Mouse (Mus musculus) MEL (cell line): ENCODE data around the gene Arid1b. TPM values are rescaled to one million over a fixed set of nuclear protein-coding genes. Genes with fewer than 3 reads are reported as not detected.

Experiments
- DNase-seq: peaks from one replicate; pipeline ENCODE4 v3.0.0; 2011; ENCODE audit warnings: low read depth, low spot score
- H3K27ac ChIP-seq: 2 replicates; pipeline ENCODE4 v1.5.1; 2012; ENCODE audit warnings: low read depth, mild to moderate bottlenecking, control low read depth, low read length, moderate library complexity; ENCODE audit not compliant: control insufficient read depth
- H3K27me3 ChIP-seq, 2 experiments: fragments of 150-350 bp in 1 of 2; sonication (generic) in 1 of 2; 2 replicates each; pipeline ENCODE4 v1.6.1; 2012; ENCODE audit warnings: low read length in 2 of 2, mild to moderate bottlenecking in 2 of 2, improper control_type of control experiment in 1 of 2, moderate library complexity in 1 of 2; ENCODE audit not compliant: insufficient read depth in 2 of 2, control insufficient read depth in 1 of 2
- H3K36me3 ChIP-seq, 2 experiments: 2 replicates each; pipeline ENCODE4 v1.6.1; 2012 to 2014; ENCODE audit warnings: low read length in 2 of 2, improper control_type of control experiment in 1 of 2, inconsistent platforms in 1 of 2, mild to moderate bottlenecking in 1 of 2; ENCODE audit not compliant: insufficient read depth in 2 of 2, control insufficient read depth in 1 of 2
- H3K4me1 ChIP-seq, 2 experiments: fragments of 150-350 bp in 1 of 2; sonication (generic) in 1 of 2; 2 replicates each; pipeline ENCODE4 v1.6.1; 2012; ENCODE audit warnings: low read length in 2 of 2, improper control_type of control experiment in 1 of 2, mild to moderate bottlenecking in 1 of 2; ENCODE audit not compliant: insufficient read depth in 2 of 2, control insufficient read depth in 1 of 2
- H3K4me3 ChIP-seq, 2 experiments: fragments of 150-350 bp in 1 of 2; sonication (generic) in 1 of 2; 2 replicates each; pipeline ENCODE4 v1.5.1; 2012; ENCODE audit warnings: low read depth in 2 of 2, low read length in 2 of 2, mild to moderate bottlenecking in 2 of 2, moderate library complexity in 2 of 2, control low read depth in 1 of 2, improper control_type of control experiment in 1 of 2; ENCODE audit not compliant: control insufficient read depth in 1 of 2, insufficient read depth in 1 of 2
- H3K79me2 ChIP-seq: 2 replicates; pipeline ENCODE4 v1.6.1; 2012; ENCODE audit warnings: mild to moderate bottlenecking, low read length, moderate library complexity; ENCODE audit not compliant: control insufficient read depth, poor library complexity, insufficient read depth
- H3K9ac ChIP-seq: 2 replicates; pipeline ENCODE4 v1.6.1; 2012; ENCODE audit warnings: low read depth, mild to moderate bottlenecking, control low read depth, low read length, moderate library complexity; ENCODE audit not compliant: control insufficient read depth, poor library complexity, severe bottlenecking
- H3K9me3 ChIP-seq: fragments of 150-350 bp; sonication (generic); replicated peaks from 2 replicates; pipeline ENCODE4 v1.6.1; 2012; ENCODE audit warnings: mild to moderate bottlenecking, low read length, improper control_type of control experiment, moderate library complexity; ENCODE audit not compliant: insufficient read depth
- BHLHE40 ChIP-seq: IDR thresholded peaks from 2 replicates; pipeline ENCODE4 v1.6.1; 2012; ENCODE audit warnings: low read depth, mild to moderate bottlenecking, inconsistent platforms, low read length, improper control_type of control experiment, borderline replicate concordance
- ELF1 ChIP-seq: IDR thresholded peaks from 2 replicates; pipeline ENCODE4 v1.6.1; 2014; ENCODE audit warnings: low read depth, mild to moderate bottlenecking, inconsistent platforms, low read length, improper control_type of control experiment, moderate library complexity
- ETS1 ChIP-seq: IDR thresholded peaks from 2 replicates; pipeline ENCODE4 v1.6.1; 2012; ENCODE audit warnings: low read depth, mild to moderate bottlenecking, inconsistent platforms, low read length, improper control_type of control experiment, moderate library complexity
- GABPA ChIP-seq: IDR thresholded peaks from 2 replicates; pipeline ENCODE4 v1.6.1; 2012; ENCODE audit warnings: low read depth, mild to moderate bottlenecking, inconsistent platforms, low read length, improper control_type of control experiment, moderate library complexity
- GATA1 ChIP-seq: IDR thresholded peaks from 2 replicates; pipeline ENCODE4 v1.6.1; 2011; ENCODE audit warnings: low read depth, low read length, improper control_type of control experiment
- HCFC1 ChIP-seq: IDR thresholded peaks from 2 replicates; pipeline ENCODE4 v1.6.1; 2012; ENCODE audit warnings: low read depth, mild to moderate bottlenecking, inconsistent platforms, low read length, improper control_type of control experiment, moderate library complexity
- JUND ChIP-seq: IDR thresholded peaks from 2 replicates; pipeline ENCODE4 v1.6.1; 2011; ENCODE audit warnings: low read depth, mild to moderate bottlenecking, improper control_type of control experiment, low read length
- KAT2A ChIP-seq: conservative IDR thresholded peaks from 2 replicates; pipeline ENCODE4 v1.6.1; 2012; ENCODE audit warnings: low read depth, low read length, improper control_type of control experiment, inconsistent platforms
- MAX ChIP-seq: IDR thresholded peaks from 2 replicates; pipeline ENCODE4 v1.6.1; 2011; ENCODE audit warnings: low read length, improper control_type of control experiment
- MXI1 ChIP-seq: IDR thresholded peaks from 2 replicates; pipeline ENCODE4 v1.6.1; 2011; ENCODE audit warnings: mild to moderate bottlenecking, low read depth, low read length, improper control_type of control experiment
- MYB ChIP-seq: IDR thresholded peaks from 2 replicates; pipeline ENCODE4 v1.6.1; 2011; ENCODE audit warnings: mild to moderate bottlenecking, low read depth, low read length, improper control_type of control experiment
- NRF1 ChIP-seq: IDR thresholded peaks from 2 replicates; pipeline ENCODE4 v1.6.1; 2014; ENCODE audit warnings: low read depth, mild to moderate bottlenecking, inconsistent platforms, low read length, improper control_type of control experiment, moderate library complexity; ENCODE audit not compliant: poor library complexity, insufficient read depth, severe bottlenecking
- POLR2A ChIP-seq, 2 experiments: IDR thresholded peaks; 2 replicates each; pipeline ENCODE4 v1.6.1; 2011 to 2012; ENCODE audit warnings: low read length in 2 of 2, mild to moderate bottlenecking in 2 of 2, control low read depth in 1 of 2, improper control_type of control experiment in 1 of 2, low read depth in 1 of 2, moderate library complexity in 1 of 2; ENCODE audit not compliant: control insufficient read depth in 1 of 2, insufficient read depth in 1 of 2, poor library complexity in 1 of 2
- POLR2AphosphoS2 ChIP-seq: IDR thresholded peaks from 2 replicates; pipeline ENCODE4 v1.6.1; 2011; ENCODE audit warnings: low read length, improper control_type of control experiment
- RAD21 ChIP-seq: IDR thresholded peaks from 2 replicates; pipeline ENCODE4 v1.6.1; 2011; ENCODE audit warnings: mild to moderate bottlenecking, low read depth, low read length, improper control_type of control experiment
- SIN3A ChIP-seq: IDR thresholded peaks from 2 replicates; pipeline ENCODE4 v1.6.1; 2012; ENCODE audit warnings: low read length, improper control_type of control experiment, inconsistent platforms
- TAL1 ChIP-seq: IDR thresholded peaks from 2 replicates; pipeline ENCODE4 v1.6.1; 2012; ENCODE audit warnings: mild to moderate bottlenecking, inconsistent platforms, low read length, moderate library complexity, mixed read lengths
- USF1 ChIP-seq: IDR thresholded peaks from 2 replicates; pipeline ENCODE4 v1.6.1; 2014; ENCODE audit warnings: low read depth, mild to moderate bottlenecking, inconsistent platforms, low read length, improper control_type of control experiment, moderate library complexity
- ZMIZ1 ChIP-seq: IDR thresholded peaks from 2 replicates; pipeline ENCODE4 v1.6.1; 2012; ENCODE audit warnings: low read depth, mild to moderate bottlenecking, inconsistent platforms, low read length, improper control_type of control experiment, moderate library complexity
- polyA plus RNA-seq, 2 experiments: library from polyadenylated mRNA; stranded (reverse) in 1 of 2; unstranded in 1 of 2; fragments of >175 nt in 1 of 2; fragments of >200 nt in 1 of 2; gene quantifications; 2 replicates each; pipeline versions ENCODE4 v1.2.1 to v1.2.4; 2012; ENCODE audit warnings: low replicate concordance in 2 of 2, low read depth in 1 of 2; ENCODE audit not compliant: insufficient read length in 2 of 2, insufficient read depth in 1 of 2, missing spikeins in 1 of 2
- total RNA-seq: library from RNA; depleted of rRNA; stranded (reverse); fragments of 300-350 nt; gene quantifications from 2 replicates; pipeline ENCODE4 v1.2.3, GENCODE M21; 2012

Gene Arid1b
- total and polyA plus RNA-seq, 3 experiments: 13.4 to 17.4 TPM; not detected in 1

GRCm38 (mm10) chr17:5008236-5008635 lies 14.1 kb downstream of the Arid1b start:
- Histone ChIP-seq H3K9ac (no peak overlapping the region), H3K4me1 (no peaks in the 10 kb centered on the region), H3K27ac (no peak overlapping the region), H3K36me3 (no peaks in the 10 kb centered on the region; a peak in 1 of 4 replicates), H3K4me3 (no peak overlapping the region), H3K9me3 (no peaks in the 10 kb centered on the region), H3K79me2 (peaks cover 81% of the 10 kb centered on the region), H3K27me3 (no peaks in the 10 kb centered on the region)
- TF ChIP-seq NRF1 (no peak), POLR2AphosphoS2 (no peak), USF1 (no peak), ETS1 (no peak), RAD21 (no peak)
- DNase-seq: no peak

DNA sequence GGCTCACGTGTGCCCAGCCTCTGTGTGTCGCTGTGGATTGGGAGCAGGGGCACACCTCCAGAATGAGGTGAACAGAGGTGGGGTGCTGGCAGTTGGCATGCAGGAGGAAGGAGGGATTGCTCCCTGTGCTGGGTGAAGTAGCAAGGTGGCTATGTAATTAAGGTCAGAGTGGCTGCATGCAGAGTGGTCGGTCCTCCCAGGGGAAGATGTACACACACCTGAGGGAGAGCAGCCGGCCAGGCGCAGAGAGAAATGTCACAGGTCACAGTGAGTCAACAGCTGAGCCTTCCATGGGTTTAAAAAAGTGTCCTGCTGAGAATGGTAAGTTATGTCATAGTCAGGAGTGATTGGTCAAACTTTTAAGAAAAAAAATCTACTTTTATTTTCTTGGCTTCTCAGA lies 14.6 kb downstream of the Arid1b start:
- TF ChIP-seq ZMIZ1 (no peak), BHLHE40 (no peak), MXI1 (no peak)
- no peaks in the 10 kb centered on the region for H3K4me1 ChIP-seq

GRCm38 (mm10) chr17:5009526-5010260 lies 15.6 kb downstream of the Arid1b start:
- H3K9ac ChIP-seq: no peak overlapping the region
- no peak overlapping the region for H3K27ac ChIP-seq
- no peak for DNase-seq
- H3K4me3 ChIP-seq: no peak overlapping the region
- no peaks in the 10 kb centered on the region for H3K27me3 ChIP-seq
- peaks cover 70% of the 10 kb centered on the region for H3K79me2 ChIP-seq
- no peaks in the 10 kb centered on the region for H3K9me3 ChIP-seq
- H3K36me3 ChIP-seq: no peaks in the 10 kb centered on the region; a peak in 1 of 4 replicates
- H3K4me1 ChIP-seq: no peaks in the 10 kb centered on the region
- TF ChIP-seq ZMIZ1: no peak
- TF ChIP-seq GATA1: no peak
- TF ChIP-seq SIN3A: no peak
- no peak for TF ChIP-seq JUND
- no peak for TF ChIP-seq KAT2A
- TF ChIP-seq POLR2A (IDR thresholded peaks at IDR 0.05; ENCODE audit: control insufficient read depth in 1 of 2, insufficient read depth in 1 of 2, low read depth in 1 of 2, low read length in 2 of 2, poor library complexity in 1 of 2): no peak
- TF ChIP-seq USF1: no peak
- no peak for TF ChIP-seq MYB
- no peak for TF ChIP-seq TAL1
- TF ChIP-seq ELF1: no peak
- TF ChIP-seq GABPA: no peak
- no peak for TF ChIP-seq MAX
- TF ChIP-seq HCFC1: no peak

More for the DNA sequence above, 14.6 kb downstream of the Arid1b start:
- no peak for DNase-seq
- peaks cover 77% of the 10 kb centered on the region for H3K79me2 ChIP-seq
- H3K36me3 ChIP-seq: no peaks in the 10 kb centered on the region; a peak in 1 of 4 replicates
- H3K9ac ChIP-seq: no peak overlapping the region
- H3K4me3 ChIP-seq: no peak overlapping the region
- H3K27me3 ChIP-seq: no peaks in the 10 kb centered on the region
- H3K27ac ChIP-seq: no peak overlapping the region
- H3K9me3 ChIP-seq: no peaks in the 10 kb centered on the region
